Mouse (Mus musculus) embryo, embryonic 11.5 days (tissue): ENCODE measurements around the gene Cfap52.

Experiments used
- DNase-seq: peaks from one replicate; pipeline ENCODE4 v3.0.0-alpha.2; 2012; ENCODE audit warnings: low read depth, low spot score

The Cfap52 gene

DNA sequence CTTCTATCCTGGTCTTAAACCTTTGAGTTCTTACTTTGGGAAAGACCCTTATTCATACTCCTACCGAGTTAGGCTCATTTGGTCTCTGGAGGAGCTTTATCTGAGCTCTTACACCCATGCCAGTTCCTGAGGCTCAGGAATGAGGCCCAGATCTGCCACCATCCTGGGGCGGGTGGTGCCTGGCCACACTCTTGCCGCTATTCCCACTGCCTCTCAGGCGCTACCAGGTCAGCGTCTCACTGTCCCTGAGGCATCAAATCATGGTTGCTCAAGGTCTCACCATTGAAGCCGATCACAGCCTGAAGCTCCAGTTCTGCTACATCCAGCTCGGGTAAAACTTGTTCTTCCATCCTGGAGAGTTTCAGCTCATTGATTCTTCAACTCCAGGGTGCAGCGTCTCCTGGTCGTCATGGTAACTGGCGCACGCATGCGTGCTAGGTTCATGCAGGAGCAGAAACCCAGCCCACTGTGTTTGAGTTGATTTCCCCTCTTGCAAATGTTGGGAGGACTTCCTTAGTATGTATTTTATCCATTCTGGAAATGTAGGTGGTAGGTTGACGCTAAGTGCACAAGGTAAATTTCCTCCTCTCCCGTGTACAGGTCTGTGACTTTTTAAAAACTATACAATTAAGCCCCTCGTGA is at the start of gene Cfap52:
Cfap52 (minus strand) TSS at position 410 of the 642 bp plus-strand sequence.
- peak; percentile 64 for DNase-seq

DNA sequence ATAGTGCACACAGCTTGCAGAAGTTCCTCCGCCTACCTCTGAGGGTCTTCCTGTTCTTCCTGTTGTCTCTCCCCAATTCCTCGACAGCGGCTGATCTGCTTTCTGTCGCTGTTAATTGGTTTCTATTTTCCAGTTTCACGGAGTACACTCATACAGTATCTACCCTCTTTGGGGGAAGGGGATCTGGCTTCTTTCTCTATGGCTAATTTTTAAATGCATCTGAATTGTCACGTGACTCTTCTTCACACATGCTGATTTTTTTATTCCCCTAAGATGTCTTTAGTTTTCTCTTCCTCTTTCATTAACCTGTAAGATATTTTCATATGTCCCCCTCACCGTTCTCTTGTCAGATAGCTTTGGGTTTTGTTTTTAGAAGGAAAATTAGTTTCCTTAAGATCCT is 46.8 kb upstream of the Cfap52 start:
- no peak for DNase-seq

DNA sequence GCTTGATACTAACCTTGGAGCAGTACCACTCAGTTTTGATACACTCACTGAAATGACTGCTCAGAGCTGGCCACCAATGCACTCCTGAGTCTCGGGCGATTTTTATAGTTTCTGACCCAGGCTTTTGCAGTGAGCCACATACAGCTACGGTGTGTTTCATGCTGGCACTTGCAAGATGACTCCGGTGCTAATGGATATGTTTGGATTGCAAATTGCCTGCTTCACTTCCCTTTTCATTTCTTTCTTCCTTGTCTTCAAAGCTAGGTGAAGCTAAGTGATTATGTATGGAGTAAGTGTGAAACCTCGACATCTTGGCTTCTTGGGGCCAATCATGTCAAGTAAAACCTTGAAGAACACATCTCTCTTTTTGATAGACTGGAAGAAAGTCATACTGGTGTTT is 43.9 kb upstream of the Cfap52 start:
- DNase-seq, result no peak

DNA sequence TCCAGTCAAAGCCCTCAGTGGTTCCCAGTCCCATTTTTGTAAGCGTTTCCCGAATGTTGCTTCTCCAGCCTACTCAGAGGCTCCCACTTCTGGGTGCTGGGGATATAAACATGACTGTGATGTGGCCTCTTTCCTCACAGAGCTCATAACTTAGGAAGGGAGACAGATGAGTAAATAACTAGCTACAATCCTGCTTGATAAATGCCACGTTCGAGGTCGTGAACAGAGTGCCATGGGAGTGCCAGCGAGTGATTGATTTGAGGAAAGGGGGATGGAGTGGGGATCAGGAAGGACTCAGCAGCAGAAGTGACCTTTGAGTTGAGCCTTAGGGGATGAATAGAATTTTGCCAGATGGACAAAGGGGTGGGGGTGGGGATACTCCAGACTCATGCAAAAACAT is 42.2 kb upstream of the Cfap52 start:
- no peak for DNase-seq

DNA sequence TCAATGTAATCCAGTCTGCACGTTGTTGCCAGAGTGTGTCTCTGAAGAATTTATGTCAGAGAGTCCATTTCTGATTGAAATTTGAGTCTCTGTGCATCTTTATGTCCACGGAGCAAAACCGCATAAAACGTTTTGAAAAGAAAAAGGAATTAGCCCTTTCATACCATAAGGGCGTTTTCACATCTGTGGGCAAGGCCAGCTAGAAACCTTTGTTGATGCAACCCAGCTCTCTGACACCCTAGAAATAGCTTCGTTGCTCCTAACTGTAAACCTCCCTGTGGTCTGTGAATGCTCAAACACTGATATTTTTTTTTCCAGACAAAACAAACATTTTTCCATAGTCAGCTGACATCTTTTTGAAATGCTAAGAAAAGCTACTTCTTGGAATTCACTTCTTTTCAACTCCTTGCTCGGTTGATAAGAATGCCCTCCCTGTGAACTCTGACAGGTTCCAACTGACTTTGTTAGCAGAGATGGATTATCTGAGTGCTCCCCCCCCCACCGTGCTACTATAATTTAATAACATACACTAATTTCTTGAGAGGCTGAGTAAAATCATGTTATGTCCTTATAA is 40.9 kb upstream of the Cfap52 start:
- DNase-seq, result no peak

DNA sequence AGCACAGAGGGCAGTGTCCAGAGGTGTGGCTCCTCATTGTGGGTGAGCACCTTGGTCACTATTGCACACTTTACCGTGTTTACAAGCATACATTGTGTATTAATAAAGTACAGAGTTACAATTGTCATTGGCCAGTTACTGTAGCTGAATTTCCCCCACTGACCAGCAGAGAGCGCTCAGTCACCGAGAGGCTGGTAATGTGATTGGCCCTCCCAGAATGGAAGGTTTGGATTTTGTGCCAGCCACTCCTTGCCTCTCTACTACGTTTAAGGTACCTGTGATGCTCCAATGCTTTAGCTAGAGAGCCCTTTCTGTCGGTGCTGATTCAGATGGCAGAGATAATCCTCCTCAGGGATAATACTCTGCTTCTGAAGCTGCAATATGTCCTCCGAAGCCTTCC is 38.7 kb upstream of the Cfap52 start:
- DNase-seq, result peak; percentile 51

DNA sequence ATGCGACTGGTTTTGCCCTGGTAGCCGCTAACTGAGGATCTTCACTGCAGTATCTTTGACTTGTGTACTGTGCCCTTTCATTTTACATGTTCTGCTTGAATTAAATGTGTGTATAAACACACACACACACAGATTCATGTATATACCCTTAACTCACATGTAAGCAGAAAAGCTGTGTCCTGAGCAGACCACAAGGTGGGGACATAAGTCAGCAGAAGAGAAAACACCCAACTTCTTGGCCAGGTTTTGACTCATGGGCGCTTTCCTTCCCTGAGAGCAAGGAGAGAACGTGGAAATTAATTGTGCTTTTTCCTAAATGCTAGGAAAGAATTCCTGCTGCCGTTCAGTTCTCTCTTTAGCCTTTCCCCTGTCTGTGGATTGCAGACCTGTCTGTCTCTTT is 34.2 kb upstream of the Cfap52 start:
- DNase-seq, result no peak

DNA sequence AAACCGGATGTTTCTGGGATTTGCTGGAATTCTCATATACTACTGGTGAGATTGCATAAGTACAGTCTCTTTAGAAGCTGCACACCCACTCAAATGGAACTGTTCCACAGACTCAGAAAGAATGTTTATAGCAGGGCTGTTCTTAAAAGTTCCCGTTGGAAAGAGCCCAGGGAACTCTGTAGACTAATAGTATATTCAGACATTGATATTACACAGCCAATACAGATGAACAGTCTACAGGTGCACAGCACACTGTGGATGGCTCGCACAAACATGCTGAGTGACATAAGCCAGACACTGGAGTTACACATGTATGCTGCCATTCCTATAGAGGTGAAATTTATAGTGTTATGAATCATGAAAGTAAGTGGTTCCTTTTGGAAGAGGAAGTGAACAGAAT is 33.5 kb upstream of the Cfap52 start:
- no peak for DNase-seq

DNA sequence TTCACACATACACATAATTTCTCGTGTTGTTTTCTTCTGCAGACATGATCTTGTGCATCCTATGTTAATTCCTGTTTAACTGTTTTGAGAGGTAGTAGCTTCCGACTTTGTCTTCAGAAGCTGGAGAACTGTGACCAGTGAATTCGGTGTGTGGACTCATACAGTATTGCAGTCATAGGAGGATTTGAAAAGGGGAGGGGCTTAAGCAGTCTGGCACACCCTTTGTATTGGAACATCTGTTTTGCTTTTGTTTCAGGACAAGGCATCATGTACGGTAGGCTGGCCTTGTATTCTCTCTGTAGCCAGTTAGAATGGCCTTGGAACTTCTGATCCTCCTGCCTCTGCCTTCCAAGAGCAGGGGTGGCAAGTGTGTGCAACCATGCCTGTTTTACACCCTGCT is 30.5 kb upstream of the Cfap52 start:
- no peak for DNase-seq

DNA sequence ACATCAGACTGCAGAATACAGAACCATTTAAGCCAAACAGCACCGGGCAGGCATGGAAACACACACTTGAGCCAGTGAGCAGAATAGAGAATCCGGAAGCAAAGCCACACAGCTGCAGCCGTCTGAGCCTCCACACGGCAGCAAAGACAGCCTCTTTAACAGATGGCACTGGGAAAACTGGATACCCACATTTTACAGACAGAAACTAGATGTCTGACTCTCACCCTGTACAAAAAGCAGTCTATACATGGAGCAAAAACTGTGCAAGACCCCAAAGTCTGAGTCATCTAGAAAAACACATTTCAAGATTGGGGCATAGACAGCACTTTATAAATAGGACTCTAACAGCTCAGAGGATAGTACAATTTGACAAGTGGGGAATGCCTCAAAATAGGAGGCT is 25.8 kb upstream of the Cfap52 start:
- no peak for DNase-seq

DNA sequence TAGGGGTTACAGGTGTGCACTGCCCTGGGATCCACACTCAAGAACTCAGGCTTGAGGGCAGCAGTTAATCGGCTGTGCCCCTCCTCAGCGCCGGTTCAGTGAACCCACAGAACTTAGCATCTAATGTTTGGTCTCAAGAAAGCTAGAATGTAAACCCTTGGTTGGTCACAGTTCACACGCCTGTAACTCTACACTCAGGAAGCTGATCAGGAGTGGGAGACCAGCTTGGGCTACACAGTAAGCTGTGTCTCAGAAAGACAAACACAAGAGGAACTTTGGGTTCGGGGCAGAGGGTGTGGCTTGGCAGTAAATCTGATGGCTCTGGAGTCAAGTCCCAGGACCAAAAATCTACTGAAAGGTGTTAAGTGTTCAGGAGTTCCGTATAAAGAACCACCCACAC is 18.1 kb upstream of the Cfap52 start:
- no peak for DNase-seq

DNA sequence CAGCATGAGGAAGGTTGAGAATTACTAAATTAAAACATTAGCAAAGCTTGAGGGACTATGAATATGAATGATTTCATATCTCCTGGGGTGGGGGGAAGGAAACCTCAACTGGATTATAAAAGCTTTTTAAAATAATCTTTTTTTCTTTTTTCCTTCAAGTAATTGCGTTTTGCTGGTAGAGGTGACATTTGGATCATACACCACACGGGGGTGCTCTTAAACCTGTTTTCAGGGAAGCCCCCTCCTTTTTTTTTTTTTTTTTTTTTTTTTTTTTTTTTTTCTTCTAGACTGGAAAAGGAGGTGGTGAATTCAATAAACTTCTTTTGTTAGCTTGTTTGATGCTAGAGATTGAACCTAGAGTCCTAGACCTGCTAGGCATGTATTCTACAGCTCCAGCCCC is 9.8 kb upstream of the Cfap52 start:
- peak; percentile 41 for DNase-seq

DNA sequence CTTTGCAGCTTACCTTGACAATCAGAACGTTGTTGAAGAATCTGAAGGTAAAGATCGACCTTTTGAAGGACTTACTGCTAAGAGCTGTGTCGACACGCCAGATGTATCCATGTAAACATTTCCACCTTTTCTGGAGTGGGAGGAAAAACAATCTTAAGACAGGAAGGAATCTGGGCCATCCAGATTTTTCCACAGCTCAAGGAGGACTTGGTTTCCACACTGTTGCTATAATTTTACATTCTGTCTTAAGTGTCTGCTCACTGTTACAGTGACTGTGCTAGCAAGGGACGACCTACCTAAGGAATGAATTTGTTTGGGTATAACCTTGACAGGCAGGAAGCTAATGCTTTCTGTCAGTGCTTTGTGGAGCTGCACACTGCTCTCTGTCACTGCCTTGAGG is 7.8 kb upstream of the Cfap52 start:
- DNase-seq, result no peak

DNA sequence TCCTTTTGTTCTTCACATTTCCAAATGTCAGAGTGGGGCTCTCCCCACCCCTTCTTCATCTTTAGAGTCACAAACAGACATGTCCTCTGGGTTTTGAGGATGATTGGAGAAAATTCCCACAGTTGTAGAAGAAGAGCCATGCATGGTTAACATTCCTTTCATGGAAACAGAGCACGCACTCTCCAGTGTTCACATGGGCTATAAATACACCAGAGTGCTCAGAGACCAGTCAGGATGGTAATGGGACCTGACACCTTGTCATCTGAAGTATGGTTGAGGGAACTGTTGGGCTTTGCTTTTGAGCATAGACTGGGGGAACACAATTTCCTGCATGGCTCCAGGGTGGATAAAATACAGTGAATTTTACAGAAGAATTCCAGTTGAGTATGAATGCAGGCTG is 7.2 kb upstream of the Cfap52 start:
- DNase-seq, result no peak

DNA sequence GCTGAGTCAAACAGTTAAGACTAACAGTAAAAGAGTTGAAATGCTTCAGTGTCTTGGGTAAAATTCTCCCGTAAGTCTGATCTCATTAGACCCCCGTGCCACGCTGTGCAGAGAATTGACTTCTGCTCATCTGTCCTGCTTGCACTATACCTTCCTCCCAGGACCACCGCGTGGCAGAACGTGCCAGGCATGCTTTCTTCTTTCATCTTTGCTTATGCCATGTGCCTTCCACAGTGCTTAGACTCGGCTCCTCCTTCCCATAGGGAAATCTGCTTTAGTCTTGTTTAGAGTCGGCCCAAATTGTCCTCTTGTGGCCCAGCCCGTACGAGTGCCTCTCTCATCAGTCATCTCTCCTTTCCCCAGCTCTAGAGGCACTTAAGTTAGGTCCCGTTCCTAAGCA is 2.4 kb upstream of the Cfap52 start:
- DNase-seq, result no peak

DNA sequence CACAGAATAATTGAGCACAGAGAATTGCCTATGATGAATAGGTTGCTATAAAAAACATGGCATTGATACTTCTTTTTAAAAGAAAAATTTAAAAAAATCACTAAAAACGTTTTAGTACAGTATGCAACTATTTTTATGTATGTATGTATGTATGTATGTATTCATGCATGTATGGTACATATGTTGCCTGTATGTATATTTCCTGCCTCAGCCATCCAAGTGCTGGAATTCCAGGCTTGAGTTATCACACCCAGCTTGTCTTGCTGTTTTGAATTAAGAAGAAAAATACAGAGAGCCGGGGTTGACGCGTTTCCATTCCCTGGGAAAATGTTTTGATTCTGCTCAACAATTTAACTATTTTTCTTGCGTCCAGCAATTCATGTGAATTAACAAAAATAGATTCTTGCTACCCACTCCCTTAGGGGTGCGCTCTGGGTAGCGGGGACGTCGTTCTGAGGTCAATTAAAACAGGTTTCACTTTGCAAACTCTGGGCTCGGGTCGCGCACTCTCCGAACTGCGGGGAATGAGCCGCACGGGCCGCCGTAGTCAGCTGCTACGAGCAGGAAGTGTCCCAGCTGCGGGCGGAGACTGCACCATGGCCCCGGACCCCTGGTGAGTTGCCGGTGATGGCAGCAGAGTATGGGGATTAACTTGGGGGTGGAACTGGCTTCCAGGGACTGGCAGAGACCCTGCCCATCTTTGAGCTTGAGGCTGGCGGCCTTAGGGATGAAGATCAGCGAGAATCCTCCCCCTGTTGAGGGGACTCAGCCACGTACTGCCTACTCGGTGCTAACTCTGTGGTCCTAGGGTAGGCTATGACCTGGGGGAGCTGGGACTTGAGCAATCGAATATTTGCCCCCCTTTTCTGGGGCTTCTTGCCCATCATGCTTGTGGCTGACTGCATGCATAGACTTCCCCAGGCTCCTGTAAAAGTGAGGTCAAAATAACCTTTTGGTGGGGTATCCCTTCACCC is 741 bp upstream of the Cfap52 start, which contains the start of gene Stx8:
Stx8 (plus strand) TSS at position 289 of the 974 bp plus-strand sequence.
- peak; percentile 75 for DNase-seq

DNA sequence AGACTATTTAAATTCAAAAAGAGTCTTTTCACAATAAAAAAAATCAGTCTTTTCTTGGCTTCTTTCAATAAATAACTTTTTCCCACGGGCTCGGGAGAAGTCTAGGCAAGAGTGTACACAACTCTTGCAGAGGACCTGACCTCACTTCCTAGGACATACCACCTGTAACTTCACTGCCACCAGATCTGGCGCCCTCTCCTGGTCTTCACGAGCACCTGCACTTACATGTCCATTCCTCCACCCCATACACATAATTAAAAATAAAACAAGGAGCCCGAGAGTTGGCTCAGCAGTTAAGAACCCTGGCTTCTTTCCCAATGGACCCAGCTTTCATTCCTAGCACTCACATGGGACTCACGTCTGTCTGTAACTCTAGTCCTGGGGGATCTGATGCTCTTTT is 1.3 kb downstream of the Cfap52 start:
- DNase-seq, result no peak

DNA sequence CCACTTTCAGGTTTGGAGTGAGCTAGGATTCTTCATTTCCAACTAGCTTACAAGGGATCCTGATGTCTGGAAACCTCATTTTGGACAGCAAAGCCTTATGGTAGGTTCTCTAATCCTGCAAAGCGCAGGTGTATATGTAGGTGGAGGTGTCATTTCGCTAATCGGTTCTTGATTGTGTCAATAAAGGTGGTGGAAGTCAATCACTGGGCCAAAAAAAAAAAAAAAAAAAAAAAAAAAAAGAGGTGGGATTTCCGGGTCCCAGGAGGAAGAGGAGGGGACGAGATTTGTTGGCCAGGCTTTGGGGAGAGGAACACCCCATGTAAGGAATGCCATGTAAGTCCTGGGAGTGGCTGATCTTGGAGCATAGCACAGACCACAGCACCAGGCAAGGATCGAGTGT is 11.0 kb downstream of the Cfap52 start:
- no peak for DNase-seq

DNA sequence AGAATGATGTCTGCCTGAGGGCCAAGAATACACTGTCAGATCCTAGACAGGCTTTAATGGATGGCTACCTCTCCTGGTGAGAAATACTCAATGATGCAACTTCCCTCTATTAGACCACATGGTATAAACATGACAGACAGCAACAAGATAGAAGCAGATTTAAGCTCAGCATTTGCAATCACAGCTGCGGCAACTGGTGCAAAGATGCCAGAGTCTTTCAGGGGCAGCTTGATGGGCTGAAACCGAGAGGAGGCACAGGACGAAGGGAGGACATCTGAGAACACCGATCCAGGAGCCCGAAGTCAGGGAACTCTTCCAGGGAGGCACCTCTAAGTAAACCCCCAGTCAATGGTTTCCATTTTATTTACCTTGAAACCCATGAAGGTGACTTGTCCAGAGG is 11.8 kb downstream of the Cfap52 start:
- DNase-seq, result no peak

DNA sequence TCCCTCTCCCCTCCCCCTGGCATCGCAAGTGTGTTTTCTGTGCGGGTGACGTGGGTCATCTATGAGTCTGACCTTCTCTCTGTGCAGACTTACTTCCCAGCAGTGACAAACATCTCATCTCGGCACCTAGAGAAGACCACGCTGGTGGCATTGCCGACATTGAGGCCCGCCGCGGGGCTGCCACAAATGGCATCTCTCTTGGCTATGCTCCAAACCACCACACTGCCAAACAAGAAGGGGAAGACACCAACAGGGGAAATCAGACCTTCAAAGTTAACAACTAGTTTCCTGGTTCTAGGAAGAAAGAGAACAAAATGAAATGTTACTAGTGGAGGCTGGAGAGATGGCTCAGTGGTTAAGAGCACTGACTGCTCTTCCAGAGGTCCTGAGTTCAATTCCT is 16.0 kb downstream of the Cfap52 start:
- DNase-seq, result no peak

DNA sequence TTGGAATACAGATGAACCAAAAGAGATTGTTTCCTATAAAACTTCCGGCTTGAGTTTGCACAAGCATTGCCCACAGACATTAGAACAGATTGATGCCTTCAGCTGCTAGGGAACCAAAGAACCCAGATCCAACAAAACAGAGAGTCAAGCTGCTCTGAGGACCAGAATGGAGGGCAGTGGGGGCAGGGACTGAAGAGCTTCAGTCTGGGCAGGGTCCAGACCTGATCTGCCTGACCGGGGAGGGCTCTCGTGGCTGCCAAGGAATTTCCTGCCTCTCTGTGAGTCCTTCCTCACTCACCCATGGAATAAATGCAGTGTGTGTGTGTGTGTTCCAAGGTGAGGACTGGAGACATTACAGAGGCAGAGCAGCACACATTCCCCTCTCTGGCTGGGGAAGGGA is 17.2 kb downstream of the Cfap52 start:
- DNase-seq, result no peak

DNA sequence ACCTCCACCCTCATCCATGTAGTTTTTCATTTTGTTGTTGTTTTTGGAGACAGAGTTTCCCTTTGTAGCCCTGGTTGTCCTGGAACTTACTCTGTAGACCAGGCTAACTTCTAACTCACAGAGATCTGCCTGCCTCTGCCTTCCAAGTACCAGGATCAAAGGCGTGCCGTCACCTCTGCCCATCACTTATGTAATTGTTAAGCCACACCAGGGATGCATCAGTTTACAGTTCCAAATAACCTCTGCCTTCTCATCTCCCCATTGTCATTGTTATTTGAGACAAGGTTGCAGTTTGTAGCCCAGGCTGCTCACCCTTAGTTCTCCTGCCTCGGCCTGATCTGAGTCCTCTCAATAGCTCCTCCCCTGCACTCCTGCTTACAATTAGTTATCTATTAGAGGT is 33.3 kb downstream of the Cfap52 start:
- DNase-seq, result no peak
